Mouse (Mus musculus) small intestine, adult 2 months (tissue): Measurements from ENCODE around the gene Aanat.

Experiments
- CTCF ChIP-seq: fragments of 200-500 bp; IDR thresholded peaks from 2 replicates; pipeline ENCODE4 v1.5.1; 2012; ENCODE audit warnings: low read depth, mild to moderate bottlenecking, control low read depth, inconsistent platforms, low read length, moderate library complexity, mixed read lengths; ENCODE audit not compliant: insufficient replicate concordance, insufficient read length; ENCODE audit errors: extremely low read depth
- POLR2A ChIP-seq: fragments of 200-500 bp; IDR thresholded peaks from 2 replicates; pipeline ENCODE4 v1.6.1; 2012; ENCODE audit warnings: low read depth, mild to moderate bottlenecking, control low read depth, inconsistent platforms, low read length, moderate library complexity

GRCm38 (mm10) chr11:116602043-116602442, 15.8 kb downstream of the Aanat start:
- TF ChIP-seq CTCF = no peak
- TF ChIP-seq POLR2A = no peak
